Mouse (Mus musculus) CH12F3 (cell line): ENCODE results near the gene Art4.

Experiments
- in situ Hi-C: fragments of 300-500 bp; cut with MboI; formaldehyde crosslinking; loops from 2 replicates; pipeline ENCODE4 v1.14.3; 2020; ENCODE audit warnings: low sequenced_read_pairs

Gene Art4

GRCm38 (mm10) chr6:136827881-136828561 is 29.5 kb downstream of the Art4 start, which contains the start of gene Wbp11:
Wbp11 (minus strand) TSS chr6:136828233.
- in situ Hi-C loops: no loop called here

- in situ Hi-C loops: no loop called here
These were observed 30.0 kb downstream of the Art4 start, which contains the start of gene BC049715 for GRCm38 (mm10) chr6:136827516-136827880. BC049715 (plus strand) TSS chr6:136827626.

- in situ Hi-C loops: no loop called here
These were observed 30.4 kb downstream of the Art4 start for GRCm38 (mm10) chr6:136827116-136827515.

- in situ Hi-C loops: no loop called here
These were observed 32.5 kb downstream of the Art4 start for GRCm38 (mm10) chr6:136824987-136825386.

GRCm38 (mm10) chr6:136821086-136821485 is 36.4 kb downstream of the Art4 start:
- in situ Hi-C loops: no loop called here

GRCm38 (mm10) chr6:136820381-136820780 is 37.2 kb downstream of the Art4 start:
- in situ Hi-C loops: no loop called here

- in situ Hi-C loops: no loop called here
These were observed 40.0 kb downstream of the Art4 start for GRCm38 (mm10) chr6:136817549-136817948.

- in situ Hi-C loops: no loop called here
These were observed 40.7 kb downstream of the Art4 start for GRCm38 (mm10) chr6:136816826-136817225.

GRCm38 (mm10) chr6:136815381-136815780 is 42.2 kb downstream of the Art4 start:
- in situ Hi-C loops: no loop called here

- in situ Hi-C loops: no loop called here
These were observed 44.4 kb downstream of the Art4 start for GRCm38 (mm10) chr6:136813117-136813516.

GRCm38 (mm10) chr6:136811196-136811595 is 46.3 kb downstream of the Art4 start:
- in situ Hi-C loops: no loop called here

- in situ Hi-C loops: no loop called here
These were observed 47.9 kb downstream of the Art4 start for GRCm38 (mm10) chr6:136809673-136810072.

GRCm38 (mm10) chr6:136809077-136809476 is 48.5 kb downstream of the Art4 start:
- in situ Hi-C loops: no loop called here

GRCm38 (mm10) chr6:136808631-136809046 is 48.9 kb downstream of the Art4 start:
- in situ Hi-C loops: no loop called here

- in situ Hi-C loops: no loop called here
These were observed 49.5 kb downstream of the Art4 start, which contains the start of gene H2afj for GRCm38 (mm10) chr6:136808014-136808417. H2afj (plus strand) TSS chr6:136808244.

- in situ Hi-C loops: no loop called here
These were observed 50.0 kb downstream of the Art4 start for GRCm38 (mm10) chr6:136807395-136808013.

- in situ Hi-C loops: no loop called here
These were observed 50.7 kb downstream of the Art4 start for GRCm38 (mm10) chr6:136806819-136807218.

- in situ Hi-C loops: no loop called here
These were observed 52.1 kb downstream of the Art4 start for GRCm38 (mm10) chr6:136805409-136805775.

GRCm38 (mm10) chr6:136804705-136805408 is 52.7 kb downstream of the Art4 start:
- in situ Hi-C loops: no loop called here

- in situ Hi-C loops: no loop called here
These were observed 53.5 kb downstream of the Art4 start, which contains the start of gene Hist4h4 for GRCm38 (mm10) chr6:136803739-136804633. Hist4h4 (minus strand) TSS chr6:136804415.
